Mouse (Mus musculus) cerebellum, adult 2 months (tissue): ENCODE data around the gene Nfkbid.

Experiments
- CTCF ChIP-seq: fragments of 200-500 bp; IDR thresholded peaks from 2 replicates; pipeline ENCODE4 v1.5.1; 2011; ENCODE audit warnings: low read depth, mild to moderate bottlenecking, control low read depth, low read length, moderate library complexity, borderline replicate concordance; ENCODE audit not compliant: insufficient read depth
- POLR2A ChIP-seq: fragments of 200-500 bp; IDR thresholded peaks from 2 replicates; pipeline ENCODE4 v1.6.1; 2011; ENCODE audit warnings: low read length, control low read depth, borderline replicate concordance; ENCODE audit not compliant: insufficient read depth

GRCm38 (mm10) chr7:30450241-30450640 is 28.7 kb downstream of the Nfkbid start:
- no peak for TF ChIP-seq POLR2A
- TF ChIP-seq CTCF = no peak
